Mouse (Mus musculus): ENCODE measurements around the gene Olfr1446.

Gene Olfr1446

DNA sequence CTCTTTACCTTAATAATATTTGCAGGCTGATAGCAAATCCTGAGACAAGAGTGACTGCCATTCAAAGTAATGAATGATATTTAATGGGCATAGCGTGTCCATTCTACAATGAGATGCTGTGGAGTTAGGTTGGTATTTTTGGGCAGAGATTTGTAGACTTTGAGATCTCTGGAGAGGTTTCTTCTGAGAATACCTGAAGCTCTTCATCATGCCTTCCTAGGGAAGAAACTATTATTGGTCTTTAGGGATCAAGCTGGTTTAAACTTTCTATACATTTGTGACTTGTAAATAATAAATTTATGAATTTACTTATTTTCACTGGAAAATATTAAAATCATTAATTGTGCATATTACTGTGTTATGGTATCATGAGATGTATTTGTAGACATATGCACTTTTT lies at the start of gene Olfr1446:
Olfr1446 (minus strand) TSS at position 101 of the 400 bp plus-strand sequence.
- no peak for DNase-seq

GRCm38 (mm10) chr19:12930540-12930939 lies 37.2 kb upstream of the Olfr1446 start, which contains the start of gene Olfr1449:
TSS of gene Olfr1449 (plus strand) at chr19:12930840.
- no peak for DNase-seq

GRCm38 (mm10) chr19:12924319-12924718 lies 31.0 kb upstream of the Olfr1446 start, which contains the start of gene Olfr1448:
TSS of gene Olfr1448 (minus strand) at chr19:12924419.
- no peak for DNase-seq

DNA sequence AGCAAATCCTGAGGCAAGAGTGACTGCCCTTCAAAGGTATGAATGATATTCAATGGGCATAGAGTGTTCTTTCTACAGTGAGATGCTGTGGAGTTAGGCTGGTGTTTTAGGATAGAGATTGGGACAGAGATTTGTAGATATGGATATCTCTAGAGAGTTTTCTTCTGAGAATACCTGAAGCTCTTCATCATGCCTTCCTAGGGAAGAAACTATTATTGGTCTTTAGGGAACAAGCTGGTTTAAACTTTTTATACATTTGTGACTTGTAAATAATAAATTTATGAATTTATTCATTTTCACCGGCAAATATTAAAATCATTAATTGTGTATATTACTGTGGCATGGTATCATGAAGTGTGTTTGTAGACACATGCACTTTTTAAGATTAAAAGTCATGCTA lies 10.3 kb upstream of the Olfr1446 start, which contains the start of gene Olfr1447:
Olfr1447 (minus strand) TSS at position 101 of the 400 bp plus-strand sequence.
- DNase-seq, result no peak

- DNase-seq, result no peak
These were observed 9.8 kb downstream of the Olfr1446 start, which contains the start of gene Olfr1445 for GRCm38 (mm10) chr19:12883555-12883954. TSS of gene Olfr1445 (plus strand) at chr19:12883855.

DNA sequence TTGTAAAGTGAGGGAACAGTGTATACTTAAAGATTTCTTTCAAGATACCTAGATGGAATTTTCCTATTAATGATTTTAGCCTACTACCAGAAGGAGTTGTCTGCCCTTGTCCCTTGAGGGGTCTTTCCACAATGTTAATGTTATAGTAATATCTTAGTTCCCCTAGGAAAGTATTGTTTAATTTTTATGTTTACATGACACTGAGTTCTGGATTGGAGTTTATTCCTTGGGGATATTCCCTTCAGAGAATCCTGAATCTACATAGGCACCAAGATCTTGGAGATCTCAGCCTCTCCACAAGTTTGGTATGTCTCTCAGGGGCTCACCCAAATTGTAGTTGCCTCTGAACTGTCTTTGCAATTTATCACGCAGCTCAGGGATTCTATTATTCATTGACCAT lies 36.3 kb downstream of the Olfr1446 start, which contains the start of gene Olfr1444:
Olfr1444 (plus strand) TSS at position 301 of the 400 bp plus-strand sequence.
- no peak for DNase-seq

DNA sequence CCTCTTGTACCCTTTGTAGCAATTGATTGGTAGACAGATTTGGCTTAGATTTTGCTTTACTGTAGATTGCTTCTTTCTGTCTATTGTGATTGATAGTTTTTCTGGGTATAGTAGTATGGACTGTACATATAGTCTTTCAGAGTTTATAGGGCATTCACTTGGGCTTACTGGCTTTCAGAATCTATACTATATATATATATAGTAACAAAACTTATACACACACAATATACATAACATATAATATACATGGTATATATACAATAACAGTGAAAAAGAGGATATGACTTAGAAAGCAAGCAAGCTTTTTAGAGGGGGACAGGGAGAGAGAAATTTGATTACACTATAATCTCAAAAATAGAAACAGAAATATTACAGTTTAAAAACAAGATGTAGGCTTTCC lies 46.9 kb downstream of the Olfr1446 start, which contains the start of gene Gm5244:
Gm5244 (plus strand) TSS at position 301 of the 400 bp plus-strand sequence.
- DNase-seq, result no peak

DNA sequence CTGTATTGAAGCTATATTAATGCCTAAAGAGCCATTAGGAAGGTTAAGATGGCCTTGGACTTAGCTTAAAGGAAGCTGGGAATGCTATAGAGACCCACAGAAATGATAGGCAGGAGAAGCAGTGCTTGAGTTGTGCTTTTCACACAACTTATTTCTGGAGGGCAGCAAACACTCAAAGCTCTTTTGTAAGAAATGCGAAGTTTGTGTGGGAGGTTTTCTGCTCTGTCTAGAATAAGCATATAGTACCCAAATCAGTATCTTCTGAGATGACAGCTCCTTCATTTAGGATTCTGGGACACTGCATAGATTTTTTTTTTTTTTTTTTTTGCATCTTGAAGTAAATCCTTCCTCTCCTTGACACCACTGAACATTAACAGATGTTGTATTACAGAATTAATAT lies 54.8 kb downstream of the Olfr1446 start:
- peak; percentile 7 for DNase-seq

Data from right cerebral cortex, adult 18-20 months (tissue).